9 mouse cellular contexts compared by ENCODE assay signal in the genomic region with DNA sequence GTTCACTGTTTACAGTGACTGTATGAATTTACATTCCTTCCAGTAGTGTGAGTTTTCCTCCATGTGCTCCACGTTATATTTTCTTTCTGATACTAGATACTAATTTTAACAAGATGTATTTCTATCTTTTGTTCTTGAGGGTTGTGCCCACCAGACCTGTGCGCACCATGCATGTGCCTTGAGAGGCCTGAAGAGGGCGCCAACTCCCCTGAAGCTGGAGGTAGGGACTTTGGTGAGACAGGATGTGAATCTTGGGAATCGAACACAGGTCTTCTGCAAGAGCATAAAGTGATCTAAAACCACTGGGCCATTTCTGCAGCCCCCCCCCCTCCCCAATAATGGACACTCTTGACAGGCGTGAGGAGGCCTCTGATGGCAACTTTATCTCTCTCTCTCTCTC. TPM values are rescaled to one million over a fixed set of nuclear protein-coding genes. Genes with fewer than 3 reads are reported as not detected.
A peak's percentile ranks its signal among the peaks of the same experiment; 100 is the strongest.
DNase-seq lines count a peak whose midpoint lies in the region; ATAC-seq and TF ChIP-seq lines count a peak whose summit lies in the region.
"Had no signal": no experiment of that assay in that cellular context is flagged by ENCODE, and none has a peak within 500 bp of the region (broad histone marks: within the 10 kb centered on the region; RNA-seq: fewer than 3 reads in every experiment).

No protein-coding gene starts in this region.

- TF ChIP-seq CTCF in midbrain, postnatal 0 days (IDR thresholded peaks at IDR 0.05) = peak; percentile 79
- peak; percentile 70 for TF ChIP-seq CTCF in bone marrow macrophage, adult 2 months (IDR thresholded peaks at IDR 0.05; ENCODE audit: low read depth, low read length)
- TF ChIP-seq CTCF in liver, postnatal 0 days (IDR thresholded peaks at IDR 0.05; ENCODE audit: low read depth) = peak; percentile 75

- no peak overlapping the region for H3K9ac ChIP-seq in forebrain, embryonic 11.5 days (ENCODE audit: low read length)
- H3K9ac ChIP-seq in forebrain, embryonic 13.5 days = no peak overlapping the region
- H3K9ac ChIP-seq in midbrain, postnatal 0 days (replicated peaks; ENCODE audit: low read length, poor library complexity, severe bottlenecking) = no peak overlapping the region
- no peak overlapping the region for H3K9ac ChIP-seq in midbrain, embryonic 15.5 days
- no peak overlapping the region for H3K9ac ChIP-seq in liver, postnatal 0 days (replicated peaks)

- 40% methylated on average over 5 of the region's 5 CpGs for WGBS in forebrain, embryonic 11.5 days
- 35% methylated on average over 5 of the region's 5 CpGs for WGBS in forebrain, embryonic 13.5 days
- WGBS in midbrain, postnatal 0 days = 43% methylated on average over 5 of the region's 5 CpGs
- 37% methylated on average over 5 of the region's 5 CpGs for WGBS in midbrain, embryonic 15.5 days
- WGBS in liver, postnatal 0 days (ENCODE audit: insufficient replicate concordance) = 38% methylated on average over 5 of the region's 5 CpGs

- no peak for TF ChIP-seq EP300 in liver, postnatal 0 days (IDR thresholded peaks at IDR 0.05; ENCODE audit: low read depth)

- TF ChIP-seq POLR2A in bone marrow macrophage, adult 2 months (IDR thresholded peaks at IDR 0.05; ENCODE audit: borderline replicate concordance, low read depth, low read length) = no peak

- no peak overlapping the region for H3K4me2 ChIP-seq in forebrain, embryonic 11.5 days (ENCODE audit: low read depth, low read length, severe bottlenecking)
- no peak overlapping the region for H3K4me2 ChIP-seq in forebrain, embryonic 13.5 days
- H3K4me2 ChIP-seq in midbrain, postnatal 0 days (ENCODE audit: low read depth, low read length, poor library complexity, severe bottlenecking) = no peak overlapping the region
- H3K4me2 ChIP-seq in midbrain, embryonic 15.5 days = no peak overlapping the region
- no peak overlapping the region for H3K4me2 ChIP-seq in liver, postnatal 0 days (ENCODE audit: low read depth, low read length)

- peak; percentile 79 for DNase-seq in forebrain, embryonic 11.5 days (ENCODE audit: low spot score)
- peak; percentile 43 for DNase-seq in midbrain, postnatal 0 days (ENCODE audit: low spot score)
- DNase-seq in liver, postnatal 0 days = peak; percentile 50
- DNase-seq in thymus, postnatal 36 days = peak; percentile 45 to 53
- no peak for DNase-seq in Muller cell, postnatal 12 days (ENCODE audit: inconsistent ontology term)

- ATAC-seq in forebrain, embryonic 11.5 days (replicated peaks; ENCODE audit: low FRiP score) = no peak
- no peak for ATAC-seq in forebrain, embryonic 13.5 days
- ATAC-seq in midbrain, postnatal 0 days (ENCODE audit: low FRiP score) = no peak
- ATAC-seq in midbrain, embryonic 15.5 days (replicated peaks) = no peak
- ATAC-seq in liver, postnatal 0 days = no peak

- H3K27ac ChIP-seq in forebrain, embryonic 11.5 days (ENCODE audit: low read depth, low read length) = no peak overlapping the region
- no peak overlapping the region for H3K27ac ChIP-seq in forebrain, embryonic 13.5 days
- H3K27ac ChIP-seq in midbrain, postnatal 0 days (ENCODE audit: low read depth, low read length) = no peak overlapping the region
- no peak overlapping the region for H3K27ac ChIP-seq in midbrain, embryonic 15.5 days
- no peak overlapping the region for H3K27ac ChIP-seq in bone marrow macrophage, adult 2 months (ENCODE audit: insufficient read depth, low read depth, low read length)
- no peak overlapping the region for H3K27ac ChIP-seq in liver, postnatal 0 days (ENCODE audit: low read depth)

- no peaks in the 10 kb centered on the region for H3K27me3 ChIP-seq in forebrain, embryonic 11.5 days (ENCODE audit: control insufficient read depth, insufficient read depth, low read length)
- H3K27me3 ChIP-seq in forebrain, embryonic 13.5 days = no peaks in the 10 kb centered on the region
- no peaks in the 10 kb centered on the region for H3K27me3 ChIP-seq in midbrain, postnatal 0 days (ENCODE audit: insufficient read depth, low read length)
- H3K27me3 ChIP-seq in midbrain, embryonic 15.5 days (replicated peaks) = no peaks in the 10 kb centered on the region
- no peaks in the 10 kb centered on the region for H3K27me3 ChIP-seq in liver, postnatal 0 days (ENCODE audit: insufficient read depth, low read length)

- H3K4me1 ChIP-seq in forebrain, embryonic 11.5 days (replicated peaks; ENCODE audit: control insufficient read depth, insufficient read depth, low read length) = 0 out of 2 replicates have a peak, but pooled peaks cover 2% of the 10 kb centered on the region
- H3K4me1 ChIP-seq in forebrain, embryonic 13.5 days = peaks cover 21% of the 10 kb centered on the region
- peaks cover 4% of the 10 kb centered on the region; the same call in 1 of the 2 replicates for H3K4me1 ChIP-seq in midbrain, postnatal 0 days (ENCODE audit: insufficient read depth, low read length)
- H3K4me1 ChIP-seq in midbrain, embryonic 15.5 days = peaks cover 16% of the 10 kb centered on the region
- H3K4me1 ChIP-seq in bone marrow macrophage, adult 2 months (ENCODE audit: control insufficient read depth, insufficient read depth, low read length) = 0 out of 2 replicates have a peak, but pooled peaks cover 4% of the 10 kb centered on the region
- peaks cover 14% of the 10 kb centered on the region for H3K4me1 ChIP-seq in liver, postnatal 0 days (ENCODE audit: insufficient read depth)

- H3K36me3 ChIP-seq in forebrain, embryonic 11.5 days (ENCODE audit: control insufficient read depth, insufficient read depth, low read length) = no peaks in the 10 kb centered on the region
- H3K36me3 ChIP-seq in forebrain, embryonic 13.5 days (ENCODE audit: poor library complexity, severe bottlenecking) = peaks cover 13% of the 10 kb centered on the region; the same call in 1 of the 2 replicates
- no peaks in the 10 kb centered on the region for H3K36me3 ChIP-seq in midbrain, postnatal 0 days (ENCODE audit: insufficient read depth, low read length)
- 0 out of 2 replicates have a peak, but pooled peaks cover 2% of the 10 kb centered on the region for H3K36me3 ChIP-seq in midbrain, embryonic 15.5 days (replicated peaks)
- no peaks in the 10 kb centered on the region for H3K36me3 ChIP-seq in liver, postnatal 0 days (replicated peaks; ENCODE audit: insufficient read depth, low read length)

- no peaks in the 10 kb centered on the region for H3K9me3 ChIP-seq in forebrain, embryonic 11.5 days (ENCODE audit: control insufficient read depth, low read length)
- H3K9me3 ChIP-seq in forebrain, embryonic 13.5 days (replicated peaks) = no peaks in the 10 kb centered on the region
- H3K9me3 ChIP-seq in midbrain, postnatal 0 days (ENCODE audit: low read length) = no peaks in the 10 kb centered on the region
- H3K9me3 ChIP-seq in midbrain, embryonic 15.5 days = no peaks in the 10 kb centered on the region
- H3K9me3 ChIP-seq in liver, postnatal 0 days (ENCODE audit: low read length) = no peaks in the 10 kb centered on the region

- no peak overlapping the region for H3K4me3 ChIP-seq in forebrain, embryonic 11.5 days (ENCODE audit: low read depth, low read length)
- no peak overlapping the region for H3K4me3 ChIP-seq in forebrain, embryonic 13.5 days
- H3K4me3 ChIP-seq in midbrain, postnatal 0 days (ENCODE audit: low read depth, low read length) = no peak overlapping the region
- H3K4me3 ChIP-seq in midbrain, embryonic 15.5 days = no peak overlapping the region
- no peak overlapping the region for H3K4me3 ChIP-seq in bone marrow macrophage, adult 2 months (ENCODE audit: insufficient read depth, low read length)
- H3K4me3 ChIP-seq in liver, postnatal 0 days (ENCODE audit: low read depth, low read length) = no peak overlapping the region

RNA-seq across cellular contexts. Expression of a gene that starts 1.9 kb away (rescaled TPM):
- polyA plus RNA-seq in forebrain, embryonic 11.5 days (2014; fragmentation: Nextera tagmentation; extraction: Ambion mirVana) = 7.8 and 10.3 TPM in 2 replicates
- polyA plus RNA-seq in forebrain, embryonic 13.5 days (2015; fragmentation: Nextera tagmentation; extraction: Ambion mirVana) = 10.8 and 12.3 TPM in 2 replicates
- 6.5 and 10.4 TPM in 2 replicates for total RNA-seq in midbrain, postnatal 0 days (2014; rRNA removed)
- 9.2 and 9.5 TPM in 2 replicates for polyA plus RNA-seq in midbrain, postnatal 0 days (2015; fragmentation: Nextera tagmentation; extraction: Ambion mirVana)
- 17.0 and 18.3 TPM in 2 replicates for polyA plus RNA-seq in midbrain, embryonic 15.5 days (2015; fragmentation: Nextera tagmentation; extraction: Ambion mirVana)
- 4.8 and 5.6 TPM in 2 replicates for polyA plus RNA-seq in bone marrow macrophage, adult 2 months (2012; ENCODE audit: insufficient read depth, insufficient read length, missing spikeins)
- 0.46 and 0.78 TPM in 2 replicates for polyA plus RNA-seq in liver, postnatal 0 days (2015; fragmentation: Nextera tagmentation; extraction: Ambion mirVana)

RNA-seq across cellular contexts. Expression of a gene that starts 16.7 kb away (rescaled TPM):
- 10.3 and 12.5 TPM in 2 replicates for polyA plus RNA-seq in forebrain, embryonic 11.5 days (2014; fragmentation: Nextera tagmentation; extraction: Ambion mirVana)
- polyA plus RNA-seq in forebrain, embryonic 13.5 days (2015; fragmentation: Nextera tagmentation; extraction: Ambion mirVana) = 9.0 TPM in 2 replicates
- total RNA-seq in midbrain, postnatal 0 days (2014; rRNA removed) = 150 and 165 TPM in 2 replicates
- 24.4 and 24.5 TPM in 2 replicates for polyA plus RNA-seq in midbrain, postnatal 0 days (2015; fragmentation: Nextera tagmentation; extraction: Ambion mirVana)
- polyA plus RNA-seq in midbrain, embryonic 15.5 days (2015; fragmentation: Nextera tagmentation; extraction: Ambion mirVana) = 17.2 and 19.9 TPM in 2 replicates
- polyA plus RNA-seq in bone marrow macrophage, adult 2 months (2012; ENCODE audit: insufficient read depth, insufficient read length, missing spikeins) = 12.2 and 12.6 TPM in 2 replicates
- 1.7 and 2.2 TPM in 2 replicates for polyA plus RNA-seq in liver, postnatal 0 days (2015; fragmentation: Nextera tagmentation; extraction: Ambion mirVana)

RNA-seq across cellular contexts. Expression of a gene that starts 37.4 kb away (rescaled TPM):
- 12.6 and 13.9 TPM in 2 replicates for polyA plus RNA-seq in forebrain, embryonic 11.5 days (2014; fragmentation: Nextera tagmentation; extraction: Ambion mirVana)
- polyA plus RNA-seq in forebrain, embryonic 13.5 days (2015; fragmentation: Nextera tagmentation; extraction: Ambion mirVana) = 37.3 and 42.7 TPM in 2 replicates
- 111 and 114 TPM in 2 replicates for total RNA-seq in midbrain, postnatal 0 days (2014; rRNA removed)
- 125 and 133 TPM in 2 replicates for polyA plus RNA-seq in midbrain, postnatal 0 days (2015; fragmentation: Nextera tagmentation; extraction: Ambion mirVana)
- polyA plus RNA-seq in midbrain, embryonic 15.5 days (2015; fragmentation: Nextera tagmentation; extraction: Ambion mirVana) = 71.9 and 74.4 TPM in 2 replicates
- not detected in 2 replicates for polyA plus RNA-seq in bone marrow macrophage, adult 2 months (2012; ENCODE audit: insufficient read depth, insufficient read length, missing spikeins)
- not detected in 2 replicates for polyA plus RNA-seq in liver, postnatal 0 days (2015; fragmentation: Nextera tagmentation; extraction: Ambion mirVana)
- total RNA-seq: hematopoietic stem cell, adult 5-6 weeks had no signal

RNA-seq across cellular contexts. Expression of a gene that starts 40.1 kb away (rescaled TPM):
- 93.9 and 94.3 TPM in 2 replicates for polyA plus RNA-seq in forebrain, embryonic 11.5 days (2014; fragmentation: Nextera tagmentation; extraction: Ambion mirVana)
- polyA plus RNA-seq in forebrain, embryonic 13.5 days (2015; fragmentation: Nextera tagmentation; extraction: Ambion mirVana) = 116 and 129 TPM in 2 replicates
- 32.1 and 38.6 TPM in 2 replicates for total RNA-seq in midbrain, postnatal 0 days (2014; rRNA removed)
- polyA plus RNA-seq in midbrain, postnatal 0 days (2015; fragmentation: Nextera tagmentation; extraction: Ambion mirVana) = 38.1 and 40.9 TPM in 2 replicates
- 125 and 128 TPM in 2 replicates for polyA plus RNA-seq in midbrain, embryonic 15.5 days (2015; fragmentation: Nextera tagmentation; extraction: Ambion mirVana)
- 8.3 and 8.9 TPM in 2 replicates for polyA plus RNA-seq in bone marrow macrophage, adult 2 months (2012; ENCODE audit: insufficient read depth, insufficient read length, missing spikeins)
- polyA plus RNA-seq in liver, postnatal 0 days (2015; fragmentation: Nextera tagmentation; extraction: Ambion mirVana) = 3.2 and 3.9 TPM in 2 replicates

Comparison
In these comparisons a context has a peak if more than half of its experiments do, and no peak if none do; other contexts are left out.
1. RNA of a gene that starts 37.4 kb away (polyA plus RNA-seq): 125 to 133 TPM in midbrain, postnatal 0 days, 71.9 to 74.4 TPM in midbrain, embryonic 15.5 days, 37.3 to 42.7 TPM in forebrain, embryonic 13.5 days and 12.6 to 13.9 TPM in forebrain, embryonic 11.5 days; not detected in liver, postnatal 0 days and not detected in bone marrow macrophage, adult 2 months; every median in the first group is over 10 times any median in the second.
2. Peak in every context shown above with its lines, with median percentiles within 50 percentile points of each other: CTCF ChIP-seq.